Mouse (Mus musculus): Measurements from ENCODE around the gene Ankub1. TPM values are rescaled to one million over a fixed set of nuclear protein-coding genes. Genes with fewer than 3 reads are reported as not detected.

Ankub1 gene
- total RNA-seq, 2 experiments from 2014 or later, result not detected

GRCm38 (mm10) chr3:57651865-57652259 is 40.7 kb downstream of the Ankub1 start:
- ATAC-seq (replicated peaks; ENCODE audit: low FRiP score, low TSS enrichment, poor library complexity, severe bottlenecking), result 0 out of 2 replicates have a peak, but pooled peaks have one; percentile 4

- ATAC-seq (replicated peaks; ENCODE audit: low FRiP score, low TSS enrichment, poor library complexity, severe bottlenecking), result peak; percentile 95
Measured at GRCm38 (mm10) chr3:57651231-57651864, 41.3 kb downstream of the Ankub1 start, which contains the start of gene Commd2. Gene Commd2 (minus strand): TSS chr3:57651715.

GRCm38 (mm10) chr3:57643191-57643590 is 49.4 kb downstream of the Ankub1 start:
- no peak for ATAC-seq (replicated peaks; ENCODE audit: low FRiP score, low TSS enrichment, poor library complexity, severe bottlenecking)

GRCm38 (mm10) chr3:57637596-57637995 is 55.0 kb downstream of the Ankub1 start:
- no peak for ATAC-seq (replicated peaks; ENCODE audit: low FRiP score, low TSS enrichment, poor library complexity, severe bottlenecking)

GRCm38 (mm10) chr3:57634763-57635487 is 57.7 kb downstream of the Ankub1 start:
- no peak for ATAC-seq (replicated peaks; ENCODE audit: low FRiP score, low TSS enrichment, poor library complexity, severe bottlenecking)

GRCm38 (mm10) chr3:57626954-57627513 is 65.6 kb downstream of the Ankub1 start:
- no peak for ATAC-seq (replicated peaks; ENCODE audit: low FRiP score, low TSS enrichment, poor library complexity, severe bottlenecking)

GRCm38 (mm10) chr3:57625275-57625997 is 67.2 kb downstream of the Ankub1 start:
- ATAC-seq (replicated peaks; ENCODE audit: low FRiP score, low TSS enrichment, poor library complexity, severe bottlenecking), result peak; percentile 89

GRCm38 (mm10) chr3:57619718-57620117 is 72.9 kb downstream of the Ankub1 start:
- ATAC-seq (replicated peaks; ENCODE audit: low FRiP score, low TSS enrichment, poor library complexity, severe bottlenecking), result no peak

- no peak for ATAC-seq (replicated peaks; ENCODE audit: low FRiP score, low TSS enrichment, poor library complexity, severe bottlenecking)
Measured at GRCm38 (mm10) chr3:57615652-57616051, 76.9 kb downstream of the Ankub1 start.

- ATAC-seq (replicated peaks; ENCODE audit: low FRiP score, low TSS enrichment, poor library complexity, severe bottlenecking), result no peak
Measured at GRCm38 (mm10) chr3:57612430-57612997, 80.1 kb downstream of the Ankub1 start.

- ATAC-seq (replicated peaks; ENCODE audit: low FRiP score, low TSS enrichment, poor library complexity, severe bottlenecking), result no peak
Measured at GRCm38 (mm10) chr3:57611776-57612175, 80.8 kb downstream of the Ankub1 start.

Other genes with a start within 250 kb of the Ankub1 start
- not detected in 2 replicates for gene Wwtr1, start 116.9 kb downstream of the Ankub1 start, total RNA-seq (2014; fragmentation: Nextera tagmentation)
- not detected in 2 replicates for gene Wwtr1, start 116.9 kb downstream of the Ankub1 start, total RNA-seq (2017)
- gene Commd2, start 41.1 kb downstream of the Ankub1 start, total RNA-seq (2014; fragmentation: Nextera tagmentation), result 25.8 and 45.8 TPM in 2 replicates
- 14.6 and 14.9 TPM in 2 replicates for gene Commd2, start 41.1 kb downstream of the Ankub1 start, total RNA-seq (2017)
- 6.4 and 10.6 TPM in 2 replicates for gene Rnf13, start 43.3 kb upstream of the Ankub1 start, total RNA-seq (2014; fragmentation: Nextera tagmentation)
- 12.2 and 23.0 TPM in 2 replicates for gene Rnf13, start 43.3 kb upstream of the Ankub1 start, total RNA-seq (2017)
- gene Pfn2, start 155.3 kb upstream of the Ankub1 start, total RNA-seq (2014; fragmentation: Nextera tagmentation), result not detected in 2 replicates
- gene Pfn2, start 155.3 kb upstream of the Ankub1 start, total RNA-seq (2017), result 1.1 and 3.2 TPM in 2 replicates

All from megakaryocyte-erythroid progenitor cell, adult 5-6 weeks (primary cell).